Mouse (Mus musculus) heart, adult 2 months (tissue): ENCODE data around the gene Aicda.

Experiments used
- CTCF ChIP-seq: fragments of 200-600 bp; IDR thresholded peaks from 2 replicates; pipeline ENCODE4 v1.8.1; 2022; ENCODE audit warnings: antibody characterized with exemption, mild to moderate bottlenecking, moderate library complexity
- EP300 ChIP-seq: fragments of 200-500 bp; IDR thresholded peaks from 2 replicates; pipeline ENCODE4 v1.6.1; 2011; ENCODE audit warnings: low read depth, low read length, control low read depth; ENCODE audit not compliant: insufficient read depth
- POLR2A ChIP-seq: fragments of 200-500 bp; IDR thresholded peaks from 2 replicates; pipeline ENCODE4 v1.6.1; 2011; ENCODE audit warnings: mild to moderate bottlenecking, low read depth, low read length, control low read depth; ENCODE audit not compliant: insufficient read depth

DNA sequence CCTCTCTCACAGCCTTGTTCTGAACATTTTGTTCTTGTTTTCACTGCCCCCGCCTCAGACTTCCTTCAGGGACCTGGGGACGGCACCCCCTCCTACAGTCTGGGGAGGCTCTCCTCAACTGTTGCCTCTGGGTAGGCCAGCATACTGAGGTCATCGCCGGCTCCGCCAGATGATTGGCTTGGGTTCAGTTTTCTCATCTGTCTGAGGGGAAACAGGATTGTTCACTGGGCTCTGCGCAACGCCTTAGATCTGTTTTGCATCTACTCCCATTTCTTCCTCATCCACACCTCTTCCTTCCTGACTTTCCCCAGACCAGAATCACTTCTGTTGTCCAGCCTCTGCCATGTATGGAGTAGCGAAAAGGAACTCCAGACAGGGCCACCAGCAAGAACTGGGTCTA, 45.1 kb upstream of the Aicda start:
- peak; percentile 56 for TF ChIP-seq POLR2A
- TF ChIP-seq CTCF = no peak
- 0 out of 2 replicates have a peak, but pooled peaks have one; percentile 49 for TF ChIP-seq EP300
